Mouse (Mus musculus) layer of hippocampus, postnatal 10 days (tissue): Measurements from ENCODE around the gene Gbgt1. TPM values are rescaled to one million over a fixed set of nuclear protein-coding genes. Genes with fewer than 3 reads are reported as not detected.

ENCODE experiments used
- DNase-seq, 2 experiments: peaks; one replicate each; pipeline ENCODE4 v3.0.0; 2021; ENCODE audit warnings: low spot score in 2 of 2
- total RNA-seq, 2 experiments: library from RNA; stranded (reverse); gene quantifications; 2 replicates each; pipeline ENCODE4 v1.2.3; 2021

The Gbgt1 gene
- total RNA-seq, 2 experiments from 2014 or later = 1.2 to 1.9 TPM

DNA sequence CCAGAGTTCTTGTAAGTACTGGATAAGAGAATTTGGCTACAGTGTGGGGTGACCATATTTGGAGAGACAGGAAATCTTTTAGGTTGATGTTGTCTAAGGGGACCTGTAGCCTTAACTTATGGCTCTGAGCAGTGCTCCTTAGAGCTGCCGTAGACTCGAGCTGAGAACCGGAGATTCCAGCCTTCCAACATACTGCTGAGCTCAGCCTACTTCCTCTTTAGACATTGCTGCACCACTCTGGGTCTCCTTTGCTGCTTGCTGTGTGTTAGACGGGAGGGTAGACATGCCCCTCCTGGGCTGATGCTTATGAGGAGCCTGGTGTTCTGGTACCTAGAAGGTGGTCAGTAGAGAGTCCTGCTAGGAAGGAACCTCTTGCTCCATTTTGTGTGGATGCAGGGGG is 1.7 kb downstream of the Gbgt1 start:
- peak in 1 of 2 experiments; percentile 7 for DNase-seq

DNA sequence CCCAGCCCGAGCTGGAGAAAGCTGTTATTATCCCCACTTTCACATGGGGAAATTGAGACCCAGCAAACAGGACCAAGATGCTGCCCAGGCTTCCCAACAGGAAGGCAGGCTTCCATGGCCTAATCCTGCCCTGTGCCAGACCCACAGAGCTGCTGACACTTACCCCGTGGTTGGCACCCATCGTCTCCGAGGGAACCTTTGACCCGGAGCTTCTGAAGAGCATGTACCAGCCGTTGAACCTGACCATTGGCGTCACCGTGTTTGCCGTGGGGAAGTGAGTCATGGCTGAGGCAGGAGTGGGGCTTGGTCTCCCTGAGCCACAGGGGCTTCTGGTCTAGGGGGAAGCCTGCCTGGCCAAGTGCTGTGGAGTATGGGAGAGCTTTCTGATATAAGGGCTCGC is 6.3 kb downstream of the Gbgt1 start:
- DNase-seq = no peak

DNA sequence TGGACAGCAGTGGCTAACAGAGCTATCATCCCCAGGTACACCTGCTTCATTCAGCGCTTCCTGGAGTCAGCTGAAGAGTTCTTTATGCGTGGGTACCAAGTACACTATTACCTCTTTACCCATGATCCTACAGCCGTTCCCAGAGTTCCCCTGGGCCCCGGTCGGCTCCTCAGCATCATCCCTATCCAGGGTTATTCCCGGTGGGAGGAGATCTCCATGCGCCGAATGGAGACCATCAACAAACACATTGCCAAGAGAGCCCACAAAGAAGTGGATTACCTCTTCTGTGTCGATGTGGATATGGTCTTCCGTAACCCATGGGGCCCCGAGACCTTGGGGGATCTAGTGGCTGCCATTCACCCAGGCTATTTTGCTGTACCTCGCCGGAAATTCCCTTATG is 8.0 kb downstream of the Gbgt1 start:
- DNase-seq = no peak

DNA sequence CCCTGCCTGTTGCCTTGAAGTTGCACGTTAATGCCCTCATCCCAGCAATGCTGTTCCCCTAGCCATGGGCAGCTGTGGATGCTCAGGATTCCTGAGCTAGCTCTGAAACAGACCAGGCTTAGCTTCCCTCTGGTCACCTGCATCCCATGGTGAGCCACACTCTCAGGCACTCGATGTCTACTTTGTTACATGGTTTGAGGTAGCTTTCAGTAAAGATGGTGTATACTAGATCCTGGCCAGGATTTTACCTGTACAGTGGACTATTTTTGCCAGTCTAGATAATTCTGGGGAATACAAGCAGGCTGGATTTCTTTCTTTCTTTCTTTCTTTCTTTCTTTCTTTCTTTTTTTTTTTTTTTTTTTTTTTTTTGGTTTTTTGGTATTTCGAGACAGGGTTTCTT is 9.1 kb downstream of the Gbgt1 start, which contains the start of gene Gm10134:
Gene Gm10134, plus strand, starts transcription at position 301 of the 400 bp plus-strand sequence.
- DNase-seq = no peak

DNA sequence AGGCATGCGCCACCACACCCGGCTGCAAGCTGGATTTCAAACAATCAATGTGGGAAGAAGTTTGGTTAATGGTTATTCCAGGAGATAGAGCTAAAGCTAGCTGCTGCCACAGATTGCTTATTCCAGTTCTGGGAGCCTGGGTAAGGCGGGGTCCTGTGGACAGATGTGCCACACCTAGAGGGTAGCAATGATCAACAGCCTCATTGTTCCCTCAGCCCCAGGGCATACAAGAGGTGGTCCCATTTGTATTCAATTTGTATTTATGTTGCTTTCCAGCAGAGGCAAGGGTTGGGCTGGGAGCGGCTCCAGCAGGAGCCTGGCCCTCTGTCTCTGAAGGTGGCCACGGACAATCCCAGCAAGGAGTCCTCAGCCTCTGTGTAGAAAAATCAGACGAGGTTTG is 9.6 kb downstream of the Gbgt1 start:
- DNase-seq = no peak

DNA sequence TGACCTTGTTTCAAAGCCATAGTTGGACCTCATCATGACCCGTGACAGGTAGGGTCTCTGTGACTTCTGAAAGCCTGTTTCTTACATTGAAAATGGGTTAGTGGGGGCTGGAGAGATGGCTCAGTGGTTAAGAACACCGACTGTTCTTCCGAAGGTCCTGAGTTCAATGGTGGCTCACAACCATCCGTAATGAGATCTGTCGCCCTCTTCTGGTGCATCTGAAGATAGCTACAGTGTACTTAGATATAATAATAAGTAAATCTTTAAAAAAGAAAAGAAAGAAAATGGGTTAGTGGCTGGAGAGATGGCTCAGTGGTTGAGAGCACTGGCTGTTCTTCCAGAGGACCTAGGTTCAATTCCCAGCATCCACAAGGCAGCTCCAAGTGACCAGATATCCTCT is 14.9 kb downstream of the Gbgt1 start:
- DNase-seq = peak; percentile 2 to 7

DNA sequence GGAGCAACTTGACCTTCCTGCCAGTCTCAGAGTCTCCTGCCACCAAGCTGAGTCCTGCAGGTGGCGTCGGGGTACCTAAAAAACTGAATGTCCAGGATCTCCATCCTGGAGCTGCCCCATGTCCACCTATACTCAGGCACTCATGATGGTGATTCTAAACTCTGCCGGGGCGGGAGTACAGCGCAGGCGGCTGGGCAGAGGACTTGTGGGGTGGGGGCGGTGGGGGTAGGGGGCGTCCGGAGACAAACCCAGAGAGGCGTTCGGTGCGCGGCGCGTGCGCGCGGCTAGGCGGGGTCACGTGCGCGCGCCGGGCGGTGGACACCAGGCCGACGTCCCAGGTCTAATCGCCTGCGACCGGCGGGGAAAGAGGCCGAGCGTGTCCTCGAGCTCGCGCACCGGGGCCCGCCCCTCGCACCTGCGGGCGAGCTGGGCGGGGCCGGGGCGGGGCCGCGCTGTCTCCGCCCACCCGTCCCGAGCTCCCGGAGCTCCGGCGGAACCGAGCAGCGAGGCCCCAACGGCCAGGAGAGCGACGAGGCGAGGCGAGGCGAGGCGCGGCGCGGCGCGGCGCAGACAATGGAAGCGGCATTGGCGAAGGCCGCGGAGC is 16.2 kb downstream of the Gbgt1 start, which contains the start of gene Ralgds:
Gene Ralgds, plus strand, starts transcription at position 328 of the 604 bp plus-strand sequence.
- DNase-seq = peak; percentile 50 to 62

DNA sequence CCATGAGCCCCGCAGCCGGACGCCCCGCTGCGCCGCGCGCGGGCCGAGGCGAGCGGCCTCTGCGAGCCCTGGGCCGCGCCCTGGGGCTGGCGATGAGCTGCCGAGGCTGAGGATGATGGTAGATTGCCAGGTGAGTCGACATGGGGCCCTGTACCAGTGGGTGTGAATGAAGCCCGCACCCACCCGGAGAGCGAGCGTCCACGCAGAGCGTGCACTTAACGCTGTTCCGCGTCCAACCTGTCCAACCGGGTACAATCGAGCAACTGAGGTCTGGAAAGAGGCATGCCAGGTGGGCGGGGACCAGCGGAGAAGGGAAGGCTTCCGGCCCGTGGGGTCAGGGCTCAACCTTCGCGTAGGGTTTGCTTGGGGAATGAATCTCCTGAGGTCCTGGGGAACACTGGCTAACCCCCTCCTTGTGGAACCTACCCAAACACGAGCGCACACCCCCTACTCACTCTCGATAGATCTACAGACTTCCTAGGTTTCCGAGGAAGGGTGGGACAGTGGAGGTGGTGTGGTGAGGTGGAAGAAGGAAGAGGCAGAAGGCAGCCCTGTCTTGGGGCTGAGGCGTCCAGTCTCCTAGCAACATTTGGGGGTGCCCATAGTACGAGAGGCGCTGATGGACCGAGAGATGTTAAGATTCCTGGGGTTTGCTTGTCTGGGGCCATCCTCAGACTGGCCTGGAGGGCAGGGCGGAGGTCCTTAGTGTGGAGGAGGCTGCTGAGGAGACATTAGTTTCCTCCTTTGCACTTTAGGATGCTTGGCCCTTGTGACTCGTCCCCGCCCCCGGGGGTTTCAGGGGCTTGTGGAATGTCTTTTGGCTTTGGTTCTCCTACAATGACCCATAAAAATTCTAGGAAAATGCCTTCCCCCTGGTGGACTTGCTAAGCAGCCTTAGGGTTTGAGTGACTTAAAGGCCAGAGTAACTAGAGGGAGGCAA is 17.0 kb downstream of the Gbgt1 start:
- DNase-seq = peak; percentile 46 to 57

DNA sequence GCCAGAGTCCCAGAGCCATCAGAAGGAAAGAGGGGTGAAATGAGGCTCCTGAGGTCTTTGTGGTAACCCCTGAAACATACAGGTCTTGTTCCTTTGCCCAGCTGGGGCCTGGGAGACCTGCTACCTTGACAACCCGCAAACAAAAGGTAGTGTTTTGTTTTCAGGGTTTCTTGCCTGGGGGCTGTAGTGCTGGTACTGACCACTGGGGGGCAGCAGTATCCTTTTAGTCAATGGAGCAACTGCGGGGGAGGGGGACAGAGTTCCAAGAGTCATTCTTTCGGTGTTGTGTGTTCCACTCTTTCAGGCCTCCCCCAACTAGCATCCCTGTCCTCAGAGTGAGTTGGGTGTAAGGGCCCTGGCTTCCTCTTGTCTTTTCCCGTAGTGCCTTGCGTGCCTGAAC is 17.8 kb downstream of the Gbgt1 start:
- peak; percentile 92 to 93 for DNase-seq

DNA sequence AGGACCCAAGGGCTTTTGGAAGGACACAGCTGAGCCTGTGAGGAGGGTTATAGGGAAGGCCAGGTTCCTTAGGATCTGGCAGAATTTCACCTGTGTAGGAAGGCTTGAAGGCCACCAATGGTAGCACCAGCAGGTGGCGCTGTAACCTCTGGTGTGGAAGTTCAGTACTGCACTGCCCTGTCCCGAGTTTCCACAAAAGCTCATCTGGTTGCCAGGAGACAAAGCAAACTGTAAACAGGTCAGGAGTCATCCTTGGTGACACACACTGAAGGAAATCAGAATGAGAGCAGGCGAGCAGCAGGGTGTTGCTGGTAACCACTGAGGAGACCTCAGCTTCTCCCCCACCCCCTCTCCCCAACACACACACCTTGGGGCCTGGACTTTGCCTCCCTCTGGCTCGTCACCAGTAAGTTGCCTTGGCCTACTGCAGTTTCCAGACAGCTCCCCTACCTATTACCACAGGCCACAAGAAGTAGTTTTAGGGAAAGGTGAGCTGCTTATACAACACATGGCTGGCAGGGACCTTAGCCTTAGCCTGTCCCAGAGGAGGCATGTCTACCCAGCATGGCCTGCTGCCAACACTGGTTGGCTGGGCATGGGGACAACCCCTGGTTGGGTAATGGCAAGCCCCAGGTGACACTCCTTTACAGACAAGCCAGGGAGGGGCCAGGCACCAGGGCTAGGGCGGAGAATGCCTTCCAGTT is 20.7 kb downstream of the Gbgt1 start:
- DNase-seq = peak; percentile 72 to 77

DNA sequence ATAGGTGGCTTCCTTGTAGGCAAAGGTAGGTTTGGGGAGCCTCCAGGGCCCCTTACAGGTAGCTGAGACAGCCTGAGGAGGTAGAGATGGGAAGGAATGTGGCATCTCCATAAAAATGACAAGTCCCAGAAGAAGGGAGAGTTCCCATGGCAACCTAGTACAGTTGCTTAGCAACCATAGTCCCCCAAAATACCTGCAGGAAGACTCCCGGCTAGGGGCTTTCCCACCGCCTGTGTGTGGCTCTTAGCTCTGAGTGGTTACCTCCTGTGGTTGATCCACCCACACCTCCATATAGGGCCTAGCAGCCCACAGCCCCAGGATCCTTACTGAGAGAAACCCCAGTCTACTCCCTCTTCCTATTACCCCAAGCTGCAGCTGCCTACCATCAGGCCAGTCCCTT is 21.5 kb downstream of the Gbgt1 start:
- peak; percentile 27 to 49 for DNase-seq

DNA sequence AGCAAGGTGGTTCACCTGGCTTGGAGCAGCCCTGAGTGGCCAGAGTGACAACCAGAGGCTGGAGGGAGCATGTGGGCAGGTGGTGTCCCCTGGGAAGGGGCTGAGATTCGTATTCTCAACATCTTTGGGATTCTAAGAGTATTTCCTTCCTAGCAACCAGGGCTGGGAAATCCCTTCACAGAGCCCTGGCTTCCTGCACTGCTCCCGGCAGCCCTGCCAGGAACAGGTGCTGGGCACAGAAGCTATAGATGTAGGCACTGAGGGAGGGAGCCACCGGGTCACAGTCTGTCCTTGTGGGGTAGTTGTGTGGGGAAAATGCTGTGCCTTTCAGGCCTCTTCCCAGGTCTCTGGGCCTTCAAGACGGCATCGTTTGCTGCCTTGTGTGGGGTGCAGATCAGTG is 23.9 kb downstream of the Gbgt1 start:
- peak; percentile 21 to 23 for DNase-seq

DNA sequence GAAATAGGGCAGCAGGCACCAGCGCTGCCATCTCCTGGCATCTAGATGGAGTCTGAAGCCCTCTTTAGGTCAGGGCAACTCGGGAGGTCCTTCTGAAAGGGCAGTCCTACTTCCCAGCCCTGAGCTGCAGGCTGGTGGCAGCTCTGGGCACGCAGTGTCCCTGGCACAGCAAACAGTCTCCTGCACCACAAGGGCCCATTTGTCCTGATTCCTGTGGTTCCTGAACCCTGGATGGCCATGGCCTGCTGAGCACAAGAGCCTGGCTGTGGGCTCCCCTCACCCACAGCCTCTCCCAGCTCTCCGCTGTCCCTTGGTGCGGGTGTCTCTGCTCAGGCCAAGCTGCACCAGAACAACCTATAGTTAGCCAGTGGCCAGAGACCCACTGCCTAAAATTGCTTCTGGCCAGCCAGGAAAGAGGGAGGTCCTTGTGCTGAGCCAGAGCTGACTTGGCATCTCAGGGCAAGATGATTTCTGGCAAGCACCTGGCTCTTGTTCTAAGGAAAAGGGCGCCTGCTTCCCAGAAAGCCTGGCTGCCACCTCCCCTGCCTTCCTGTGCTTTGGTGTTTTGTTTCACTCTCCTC is 25.0 kb downstream of the Gbgt1 start:
- DNase-seq = peak; percentile 61 to 65

DNA sequence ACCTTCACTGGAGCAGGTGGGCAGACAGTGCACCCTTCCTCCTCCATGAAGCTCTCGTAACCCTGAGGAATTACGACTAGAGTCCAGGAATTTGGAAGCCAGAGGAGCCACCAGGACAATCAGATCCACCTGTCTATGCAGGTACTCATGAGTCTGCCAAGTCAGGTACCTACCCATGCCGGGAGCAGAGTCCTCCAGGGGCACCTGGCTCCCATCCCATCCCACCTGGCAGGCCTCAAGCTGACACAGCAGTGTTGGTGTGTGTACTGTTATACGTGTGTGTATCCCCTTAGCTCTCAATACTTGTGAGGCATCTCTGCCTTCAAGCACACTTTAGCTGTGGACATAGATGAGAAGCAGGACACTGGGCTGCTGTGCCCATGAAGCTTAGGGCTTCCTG is 25.5 kb downstream of the Gbgt1 start:
- DNase-seq = peak; percentile 22 to 39

DNA sequence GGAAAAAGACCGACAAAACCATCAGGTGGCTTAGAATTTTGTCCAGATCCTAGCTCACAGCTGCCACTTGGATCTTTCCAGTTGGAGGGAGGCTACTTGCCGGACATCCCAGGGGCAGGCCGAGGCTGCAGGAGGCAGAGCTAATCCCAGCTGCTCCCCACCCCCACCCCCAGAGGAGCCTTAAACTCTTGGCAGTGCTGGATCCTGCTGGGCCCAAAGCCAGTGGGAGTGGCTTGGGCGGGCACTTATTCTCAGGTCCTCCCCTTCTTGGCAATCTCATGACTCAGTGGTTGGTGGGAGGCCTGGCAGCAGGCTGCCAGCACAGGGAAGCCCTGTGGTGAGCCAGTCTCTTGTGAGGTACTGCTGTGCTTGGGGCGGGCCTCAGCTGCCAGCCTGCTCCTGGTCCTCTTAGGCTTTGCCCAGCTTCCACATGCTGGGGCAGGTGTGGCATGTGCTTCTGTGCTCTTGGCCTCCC is 27.0 kb downstream of the Gbgt1 start:
- DNase-seq = peak; percentile 89 to 92

DNA sequence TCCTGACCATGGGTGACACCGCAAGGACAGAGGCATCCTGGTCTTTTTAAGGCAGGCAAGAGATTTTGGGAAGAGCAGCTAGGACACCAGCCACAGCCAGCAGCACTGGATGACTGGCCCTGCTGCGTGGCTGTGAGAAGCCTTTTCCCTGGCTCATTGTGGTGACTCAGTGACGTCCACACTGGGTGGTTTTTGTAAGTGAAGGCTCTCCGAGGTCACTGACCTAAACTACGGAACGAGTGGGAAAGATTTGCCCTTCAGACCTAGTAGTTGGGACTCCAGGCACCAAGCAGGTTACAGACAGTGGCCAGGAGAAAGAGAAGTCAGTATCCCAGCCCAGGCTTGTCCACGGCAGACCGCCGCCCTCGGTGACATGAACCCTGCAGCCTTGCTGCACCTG is 27.7 kb downstream of the Gbgt1 start:
- peak in 1 of 2 experiments; percentile 11 for DNase-seq

DNA sequence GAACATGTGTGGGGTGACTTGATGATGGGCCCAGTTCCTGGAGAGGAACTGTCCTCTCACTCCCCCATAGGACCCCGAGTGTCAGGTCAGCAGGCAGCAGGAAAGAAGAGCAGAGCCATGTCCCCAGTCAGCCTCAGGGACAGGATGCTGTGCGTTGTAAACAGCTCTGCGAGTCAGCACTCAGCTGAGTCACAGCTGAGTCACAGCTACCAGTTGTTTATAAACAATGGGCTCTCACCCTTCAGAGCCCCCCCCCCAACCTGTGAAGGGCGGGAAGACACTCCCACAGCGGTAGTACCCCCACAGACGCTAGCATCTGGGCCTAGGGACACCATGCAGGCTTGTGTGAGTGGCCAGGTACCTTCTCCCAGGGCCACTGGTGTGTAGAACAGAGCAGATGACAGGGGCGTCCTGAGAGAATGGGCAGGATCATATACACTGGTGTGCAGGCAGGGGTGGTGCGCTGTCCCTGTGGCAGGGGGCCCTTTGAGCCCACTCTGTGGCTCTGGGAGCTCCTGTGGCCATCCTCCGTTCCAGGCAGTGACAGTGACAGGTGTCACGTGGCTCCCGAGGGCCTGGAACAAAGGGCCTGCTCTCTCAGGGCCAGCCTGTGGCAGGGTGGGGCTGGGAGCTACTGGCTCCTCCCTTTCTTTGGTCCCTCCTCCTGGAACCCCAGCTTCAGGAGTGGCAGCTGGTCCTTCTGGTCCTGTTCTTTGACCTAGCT is 28.7 kb downstream of the Gbgt1 start:
- DNase-seq = peak; percentile 20 to 31

DNA sequence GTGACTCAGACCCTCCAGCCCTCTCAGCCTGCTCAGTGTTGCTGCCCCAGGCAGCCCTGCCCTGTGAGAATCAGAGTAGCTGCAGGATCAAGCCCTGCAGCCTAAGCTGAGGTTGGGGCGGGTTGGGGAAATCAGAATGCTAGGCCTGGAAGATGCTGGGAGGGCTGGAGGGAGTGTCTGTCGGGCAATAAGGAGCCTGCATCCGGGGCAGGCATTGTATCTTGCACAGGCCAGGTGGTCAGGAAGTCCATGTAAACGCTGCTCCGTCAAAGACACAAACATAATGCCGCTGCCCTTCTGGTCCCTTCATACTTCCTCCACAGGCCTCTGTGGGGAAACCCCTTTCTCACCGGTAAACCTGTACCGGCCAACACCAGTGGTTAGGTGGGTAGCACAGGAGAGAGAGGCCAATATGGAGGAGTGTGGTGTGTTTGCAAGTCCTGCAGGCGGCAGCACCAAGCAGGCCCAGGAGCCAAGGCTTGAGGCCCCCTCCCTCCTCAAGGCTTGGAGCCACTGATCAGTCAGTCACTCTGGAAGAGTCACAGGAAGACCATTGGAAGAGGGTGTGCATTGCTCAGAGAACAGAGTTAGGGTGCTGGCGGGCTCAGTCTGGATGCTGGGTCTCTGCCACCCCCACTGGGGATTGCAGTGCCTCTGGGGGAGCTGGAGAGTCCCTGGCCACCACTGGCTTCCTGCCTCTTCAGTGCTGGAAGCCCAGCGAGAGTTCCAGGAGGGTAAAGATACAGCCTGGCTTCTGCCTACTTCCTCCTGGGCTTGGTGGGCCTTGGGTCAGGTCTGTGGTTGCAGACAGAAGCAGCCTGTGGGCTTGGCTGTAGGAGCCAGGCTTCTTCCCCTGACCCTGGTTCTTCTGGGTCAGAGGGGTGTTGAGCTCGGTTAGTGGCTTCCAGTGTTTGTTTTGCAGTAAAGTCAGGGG is 29.5 kb downstream of the Gbgt1 start:
- DNase-seq = peak in 1 of 2 experiments; percentile 42
